Mouse (Mus musculus) bone marrow macrophage, adult 2 months (primary cell): ENCODE measurements around the gene Birc6.

Source experiments
- CTCF ChIP-seq: IDR thresholded peaks from 2 replicates; pipeline ENCODE4 v1.5.1; 2012; ENCODE audit warnings: low read depth, mild to moderate bottlenecking, low read length, moderate library complexity
- POLR2A ChIP-seq: IDR thresholded peaks from 2 replicates; pipeline ENCODE4 v1.6.1; 2012; ENCODE audit warnings: mild to moderate bottlenecking, low read depth, low read length, borderline replicate concordance

- TF ChIP-seq CTCF (no peak), POLR2A (no peak)
These were observed 2.0 kb upstream of the Birc6 start for GRCm38 (mm10) chr17:74526117-74526516.
